Mouse (Mus musculus) cerebellum, adult 18-20 months (tissue): ENCODE measurements around the gene Emp1.

Experiments used
- DNase-seq, 2 experiments: peaks; one replicate each; pipeline ENCODE4 v3.0.0; 2021

Emp1 gene

DNA sequence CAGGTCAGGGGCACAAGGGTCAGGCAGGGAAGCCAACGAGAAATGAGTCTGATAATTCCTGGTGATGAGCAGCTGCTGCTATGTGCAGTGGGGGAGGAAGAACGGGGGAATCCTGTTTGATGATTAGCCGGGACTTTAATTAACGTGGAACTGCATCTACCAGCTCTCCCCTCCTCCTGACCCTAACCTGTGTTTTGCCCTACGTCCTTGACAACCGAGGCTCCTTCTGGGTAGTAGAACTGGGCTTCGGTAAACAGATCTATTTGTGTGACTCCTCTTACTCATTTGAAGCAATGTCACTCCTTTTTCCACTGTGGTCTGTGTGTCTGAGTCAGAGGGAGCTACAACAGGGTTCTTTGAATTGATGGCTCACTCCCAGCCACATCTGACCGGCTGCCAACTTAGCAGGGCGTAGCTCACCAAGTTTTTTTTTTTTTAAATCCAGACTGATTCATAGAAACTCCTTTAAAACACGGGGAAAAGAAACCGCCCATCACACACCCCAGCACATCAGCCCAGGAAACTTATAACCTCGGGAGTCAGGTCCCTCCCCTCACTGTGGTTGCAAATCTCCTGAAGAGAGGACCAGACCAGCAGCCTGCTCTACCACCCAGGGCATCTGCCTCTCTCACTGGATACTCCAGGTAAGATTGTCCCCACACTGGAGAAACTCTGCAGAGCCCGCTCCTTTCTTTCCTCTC, at the start of gene Emp1:
TSS of gene Emp1 (plus strand) at position 87 of the 701 bp plus-strand sequence.
- DNase-seq: peak in 1 of 2 experiments; percentile 7

DNA sequence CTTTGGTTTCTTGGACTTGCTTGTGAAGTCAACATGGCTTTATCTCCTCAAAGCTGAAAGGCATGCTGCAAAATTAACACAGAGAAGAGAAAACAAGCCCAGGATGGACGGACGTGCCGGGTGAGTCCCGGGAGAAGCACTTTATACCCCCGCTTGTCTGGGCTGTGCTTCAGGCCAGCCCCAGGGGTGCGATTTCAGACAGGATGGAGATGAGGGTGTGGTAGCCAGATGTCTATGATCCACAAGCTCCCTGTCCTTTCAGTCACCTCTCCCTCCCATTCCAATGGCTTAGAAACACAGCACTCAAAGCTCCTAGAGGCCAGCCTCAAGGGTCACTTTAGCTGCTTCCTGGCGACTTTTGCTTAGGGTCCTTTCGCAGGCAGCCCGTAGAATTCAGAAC, 48.4 kb upstream of the Emp1 start:
- no peak for DNase-seq

DNA sequence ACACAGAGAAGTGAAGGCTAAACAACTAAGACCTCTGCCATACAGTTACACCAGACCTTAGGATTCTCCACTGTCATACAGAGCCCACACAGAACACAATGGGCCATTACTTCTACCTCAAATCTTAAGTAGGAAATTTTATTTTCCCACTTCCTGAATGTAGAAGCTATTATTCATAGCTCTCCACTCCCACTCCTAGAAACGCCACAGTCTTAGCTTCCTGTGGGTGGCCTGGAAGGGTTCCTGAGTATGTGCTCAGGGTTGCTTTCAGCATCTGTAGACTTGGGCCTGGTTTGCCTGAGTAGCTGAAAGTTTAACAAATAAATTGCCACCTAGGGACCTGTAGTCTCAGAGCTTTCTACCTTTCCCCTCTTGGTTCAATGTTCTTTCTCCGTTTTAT, 46.2 kb upstream of the Emp1 start:
- DNase-seq: no peak

DNA sequence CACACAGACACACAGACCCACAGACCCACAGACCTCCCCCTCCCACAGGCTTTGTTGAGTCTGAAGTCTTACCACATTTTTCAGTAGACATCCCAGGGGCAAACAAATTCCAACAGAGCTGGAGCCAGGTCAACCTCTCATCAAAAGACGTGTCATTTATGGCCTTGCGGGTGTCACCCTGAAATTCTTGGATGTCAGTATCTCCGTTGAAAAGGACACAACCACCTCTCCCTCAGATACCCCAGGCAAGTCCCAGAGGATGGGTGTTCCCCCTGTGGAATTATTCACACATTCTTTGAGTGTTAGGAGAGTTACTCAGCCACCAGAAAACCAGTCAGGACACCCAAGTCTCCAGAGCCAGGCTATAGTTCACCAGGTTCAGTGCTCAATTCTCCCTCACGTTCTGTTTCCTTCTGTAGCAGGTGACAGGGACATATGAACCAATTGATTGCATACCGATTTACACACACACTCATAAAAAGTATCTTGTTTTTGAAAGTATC, 42.9 kb upstream of the Emp1 start:
- no peak for DNase-seq

DNA sequence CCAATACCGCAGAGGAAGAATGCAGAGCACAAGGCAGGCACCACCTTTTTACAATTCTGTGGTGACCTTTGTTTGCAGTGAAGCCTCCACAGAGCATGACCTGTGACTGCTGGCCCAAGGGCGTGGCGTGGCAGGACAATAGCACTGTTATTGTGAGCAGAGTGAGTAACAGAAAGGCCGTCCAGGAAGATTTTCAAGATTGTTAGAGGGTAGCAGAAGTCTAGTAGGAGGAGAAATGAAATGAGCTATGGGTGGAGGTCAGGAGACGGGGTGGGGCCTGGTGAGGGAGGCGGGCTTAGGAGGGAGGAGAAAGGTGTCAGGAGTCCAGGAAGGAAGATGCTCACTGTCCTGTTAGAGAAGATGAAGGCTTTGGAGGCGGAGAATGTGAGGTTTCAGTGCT, 39.6 kb upstream of the Emp1 start:
- DNase-seq: peak in 1 of 2 experiments; percentile 2

DNA sequence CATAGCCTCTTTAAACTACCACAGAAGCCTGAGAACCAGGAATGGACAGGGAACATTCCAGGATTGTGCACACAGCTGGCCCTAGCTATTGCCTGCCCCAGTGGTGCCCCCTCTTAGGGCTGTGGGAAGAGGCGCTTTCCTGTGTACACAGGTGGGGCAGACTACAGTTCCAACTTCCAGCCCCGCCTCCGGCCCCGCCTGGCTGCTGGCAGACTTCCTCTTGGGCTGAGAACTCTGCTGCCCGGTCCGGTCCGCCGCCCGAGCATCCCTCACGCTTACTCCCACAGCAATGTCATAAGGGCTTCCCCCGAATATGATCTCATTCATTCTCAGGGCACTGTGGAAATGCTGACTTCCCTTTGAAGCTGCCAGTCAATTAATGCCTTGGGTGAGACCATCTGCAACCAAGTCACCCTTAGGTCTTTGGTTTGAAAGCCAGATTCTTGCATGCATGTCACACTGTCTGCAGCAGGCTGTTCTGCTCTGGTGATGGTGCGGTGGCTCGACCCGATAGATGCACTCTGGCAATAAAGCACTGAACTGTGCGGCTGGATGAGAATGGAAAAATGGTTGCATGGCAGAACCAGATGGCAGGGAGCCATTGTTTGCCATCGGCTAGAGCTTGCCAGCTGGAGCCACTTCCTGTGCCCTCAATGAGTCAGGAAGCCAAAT, 38.9 kb upstream of the Emp1 start:
- DNase-seq: peak; percentile 18 to 29

DNA sequence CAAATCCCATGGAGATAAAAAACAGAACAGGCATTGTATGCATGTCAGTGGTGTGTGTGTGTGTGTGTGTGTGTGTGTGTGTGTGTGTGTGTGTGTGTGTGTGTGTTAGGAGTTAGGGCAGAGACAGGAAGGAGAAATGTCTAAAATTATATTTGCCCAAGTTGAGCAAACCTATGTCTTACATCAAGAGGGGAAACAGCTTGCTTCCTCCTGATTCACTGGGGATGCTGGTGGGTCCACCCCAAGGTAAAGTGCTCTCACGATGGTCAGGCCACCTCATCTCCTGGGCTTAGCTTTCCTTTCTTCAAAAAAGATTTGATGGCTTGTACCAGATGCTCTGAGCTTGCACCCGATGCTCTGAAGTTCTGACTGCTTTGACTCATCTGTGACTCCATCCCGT, 38.2 kb upstream of the Emp1 start:
- DNase-seq: no peak

DNA sequence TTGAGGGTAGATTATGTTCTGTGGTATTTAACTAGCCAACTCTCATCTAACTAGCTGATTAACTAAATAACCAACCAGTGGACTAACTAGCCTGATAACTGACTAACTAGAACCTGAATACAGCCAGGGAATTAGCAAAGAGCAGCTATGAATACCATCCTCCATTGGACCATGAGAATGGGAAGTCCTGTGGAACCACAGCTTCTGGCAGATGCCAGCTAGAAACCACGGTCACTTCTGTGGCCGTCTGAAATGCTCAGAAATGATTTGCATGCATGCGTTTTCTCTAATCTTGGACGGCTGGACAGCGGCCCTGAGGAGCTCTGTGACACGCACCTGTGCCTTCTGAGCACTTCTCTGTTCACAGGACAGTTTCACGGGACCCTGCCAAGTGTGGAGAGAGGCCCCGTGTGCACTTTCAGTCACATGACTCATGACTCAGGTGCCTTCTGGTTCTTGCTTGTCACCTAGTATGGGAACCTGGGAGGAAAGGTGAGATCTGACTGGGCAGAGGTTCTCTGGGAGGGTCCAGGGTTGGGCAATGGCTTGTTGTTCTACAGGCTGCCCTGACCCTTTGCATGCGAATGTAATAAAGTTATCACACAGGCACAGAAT, 37.6 kb upstream of the Emp1 start:
- no peak for DNase-seq

DNA sequence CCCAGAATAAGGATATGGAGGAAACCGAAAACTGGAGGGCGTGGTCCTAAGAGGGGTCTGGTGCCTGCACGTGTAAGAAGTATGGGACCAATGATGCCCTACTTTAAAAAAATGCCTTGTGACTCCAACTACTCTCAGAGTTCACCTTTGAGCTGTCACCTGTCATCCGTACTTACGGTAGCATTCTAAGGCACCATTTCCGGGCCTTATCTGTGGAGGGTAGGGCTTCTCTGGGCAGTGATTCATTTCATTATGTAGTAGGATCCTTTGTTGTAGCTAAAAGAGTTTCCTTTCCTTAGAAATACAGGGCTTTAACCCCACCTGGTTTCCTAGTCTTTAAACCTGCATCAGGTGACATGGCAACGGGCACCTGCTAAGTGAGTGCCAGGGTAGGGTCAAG, 35.5 kb upstream of the Emp1 start:
- DNase-seq: no peak

DNA sequence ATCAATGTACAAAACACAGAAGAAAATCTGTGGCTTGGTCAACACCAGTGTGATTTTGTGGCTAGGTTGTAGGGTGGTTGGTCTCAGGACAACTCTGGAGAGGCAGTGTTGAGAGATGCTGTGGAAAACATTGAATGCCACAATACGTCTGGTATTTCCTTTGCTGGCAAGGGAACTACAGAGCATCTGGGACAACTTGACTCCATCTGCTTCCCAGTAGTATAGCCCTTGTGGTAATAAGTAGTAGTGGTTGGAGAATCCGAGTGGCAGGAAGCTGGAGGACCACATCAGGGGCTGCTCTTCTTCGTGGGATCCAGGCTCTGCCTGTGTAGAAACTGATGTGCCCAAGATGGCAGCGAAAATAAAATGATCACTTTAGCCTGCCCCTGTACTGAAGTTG, 30.4 kb upstream of the Emp1 start:
- DNase-seq: no peak

DNA sequence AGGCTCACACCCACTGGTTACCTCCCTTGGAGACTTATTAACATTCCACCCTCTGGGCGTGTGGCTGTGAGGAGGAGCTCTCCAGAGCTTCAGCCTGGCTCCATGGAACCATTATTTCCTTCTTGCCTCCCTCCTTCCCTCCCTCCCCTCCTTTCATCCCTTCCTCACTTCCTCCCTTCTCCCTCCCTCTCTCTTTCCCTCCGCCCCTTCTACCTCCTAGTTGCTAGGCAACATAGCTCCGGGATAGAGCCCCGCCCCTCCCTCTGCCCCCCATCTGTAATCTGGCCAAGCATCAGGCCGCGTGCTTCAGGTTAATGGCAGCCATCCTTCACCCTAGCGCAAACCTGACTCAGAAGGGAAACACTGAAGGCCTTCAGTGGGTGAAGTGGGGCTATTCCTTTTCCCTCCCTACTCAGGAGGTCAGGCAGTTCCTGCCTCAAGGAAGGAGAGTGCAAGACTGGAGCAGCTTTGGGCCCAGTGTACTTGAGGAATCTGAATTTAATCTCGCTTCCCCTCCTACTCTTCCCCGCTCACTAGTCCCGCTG, 29.5 kb upstream of the Emp1 start:
- no peak for DNase-seq

DNA sequence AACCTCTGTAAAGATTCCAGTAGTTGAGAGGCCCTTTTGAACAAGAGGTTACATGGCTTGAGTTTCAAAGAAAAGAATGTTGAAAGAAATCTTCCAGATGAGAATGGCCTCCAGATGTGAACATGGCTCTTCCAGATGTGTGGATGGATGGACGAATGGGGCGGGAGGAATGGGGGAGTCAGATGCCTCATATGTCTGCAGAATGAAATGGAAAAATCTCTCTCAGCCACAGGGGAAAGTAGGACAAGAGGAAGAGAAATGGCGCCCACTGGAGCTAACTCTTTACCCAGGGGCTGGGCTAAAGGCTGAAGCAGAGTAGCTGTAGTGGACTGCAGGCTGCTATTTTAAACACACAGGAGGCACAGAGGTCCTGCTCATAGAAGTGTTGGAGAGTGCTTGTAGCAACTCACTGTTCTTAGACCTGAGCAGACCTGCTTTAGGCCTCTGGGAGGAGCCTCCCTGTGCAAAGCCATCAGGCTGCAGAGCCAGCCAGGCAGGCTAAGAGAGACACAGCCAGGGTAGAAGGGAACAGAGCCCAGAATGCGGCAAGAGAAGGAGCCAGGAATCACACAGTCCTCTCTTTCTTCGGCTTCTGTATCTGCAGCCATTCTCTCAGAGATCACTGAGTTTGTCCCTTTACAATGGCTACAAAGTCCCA, 28.2 kb upstream of the Emp1 start:
- DNase-seq: no peak

DNA sequence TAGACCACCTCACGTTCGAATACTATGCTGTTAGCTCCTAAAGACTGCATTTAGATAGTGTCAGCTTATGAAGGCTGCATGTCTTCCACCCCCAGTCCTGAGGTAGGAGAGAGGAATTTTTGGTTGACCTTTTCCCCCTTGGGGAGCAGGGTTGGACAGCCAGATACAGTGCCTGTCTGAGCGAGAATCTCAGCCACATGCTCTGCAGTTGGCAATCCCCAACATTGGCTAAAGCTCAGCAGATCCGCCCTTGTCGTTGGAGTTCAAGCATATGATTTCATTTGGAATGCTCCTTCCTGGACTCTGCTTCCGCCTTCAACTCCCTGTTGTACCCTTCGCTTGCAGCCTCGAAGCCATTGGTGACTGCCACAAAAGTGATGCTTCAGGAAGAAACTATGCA, 26.0 kb upstream of the Emp1 start:
- DNase-seq: no peak

DNA sequence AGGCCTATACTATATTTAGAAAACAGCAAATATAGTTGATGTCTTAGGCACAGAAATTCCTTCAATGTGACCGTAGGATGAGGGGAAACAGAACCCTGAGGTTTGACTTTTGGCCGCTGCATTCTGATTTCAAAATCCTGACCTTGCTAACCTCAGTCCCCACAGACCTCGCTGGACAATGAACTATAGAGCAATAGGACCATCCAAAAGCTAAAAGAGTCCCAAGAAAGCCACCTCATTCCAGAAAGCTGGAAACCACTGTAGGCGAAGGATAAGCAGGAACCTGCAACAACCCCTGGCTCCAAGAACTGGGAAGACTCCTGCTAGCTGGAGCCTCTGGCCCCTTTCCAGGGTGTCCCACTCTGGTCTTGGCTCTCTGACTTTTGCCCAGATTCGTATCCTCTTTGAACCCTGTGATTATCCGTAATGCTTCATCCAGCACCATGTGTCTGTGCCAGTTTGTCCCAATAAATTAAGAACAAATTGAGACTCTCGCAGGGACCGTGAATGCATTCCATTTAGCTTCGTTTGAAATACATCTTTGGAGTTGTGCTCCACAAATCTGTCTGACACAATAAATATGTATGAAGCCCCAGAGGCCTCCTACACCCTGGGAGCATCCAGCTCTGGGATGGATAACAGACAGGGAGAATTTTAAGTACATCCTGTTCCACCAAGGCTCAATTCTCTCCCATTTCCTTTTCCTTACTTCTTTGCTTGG, 21.8 kb upstream of the Emp1 start:
- DNase-seq: no peak

DNA sequence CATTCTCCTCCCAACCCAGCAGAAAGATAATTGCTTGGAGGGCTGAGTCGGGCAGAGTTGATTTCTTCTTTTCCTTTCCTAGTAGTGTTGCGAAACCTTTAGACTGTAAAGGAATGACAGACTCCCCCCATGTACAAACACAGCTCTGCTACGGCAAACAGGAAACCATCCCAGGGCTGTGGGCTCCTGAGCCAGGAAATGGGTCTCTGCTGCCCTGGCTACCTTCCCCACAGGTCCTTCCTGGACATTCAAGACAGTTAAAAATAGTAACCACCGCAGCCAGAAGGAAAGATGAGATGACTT, 21.3 kb upstream of the Emp1 start:
- no peak for DNase-seq

DNA sequence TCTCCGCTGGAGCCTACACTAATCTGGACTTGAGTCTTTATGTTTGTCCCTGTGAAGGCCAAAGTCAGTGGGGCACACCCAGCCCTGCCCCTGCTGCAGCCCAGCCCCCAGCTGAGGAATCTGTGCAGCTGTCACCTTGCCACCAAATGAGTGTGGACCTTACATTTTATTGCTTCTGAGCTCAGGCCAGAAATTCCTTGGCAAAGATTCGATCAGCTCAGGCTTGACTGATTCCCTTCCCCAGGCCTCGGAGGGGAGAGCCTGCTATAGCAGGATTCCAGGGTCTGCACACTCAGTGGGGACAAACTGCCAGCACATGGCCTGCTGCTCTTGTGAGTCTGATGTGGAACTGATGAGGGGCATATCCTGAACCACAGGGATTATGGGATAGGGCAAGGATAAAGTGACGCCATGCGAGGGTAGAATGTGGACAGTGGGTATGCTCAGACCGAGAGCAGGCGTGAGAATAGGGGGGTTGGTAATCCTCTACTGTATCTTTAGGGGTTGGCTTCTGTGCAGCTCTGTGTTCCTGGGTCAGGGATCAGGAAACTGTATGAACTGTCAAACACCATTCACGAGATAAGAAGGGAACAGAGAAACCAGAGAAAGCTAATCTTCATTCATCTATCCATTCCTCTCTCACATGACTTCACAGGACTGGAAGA, 10.6 kb upstream of the Emp1 start:
- DNase-seq: no peak

DNA sequence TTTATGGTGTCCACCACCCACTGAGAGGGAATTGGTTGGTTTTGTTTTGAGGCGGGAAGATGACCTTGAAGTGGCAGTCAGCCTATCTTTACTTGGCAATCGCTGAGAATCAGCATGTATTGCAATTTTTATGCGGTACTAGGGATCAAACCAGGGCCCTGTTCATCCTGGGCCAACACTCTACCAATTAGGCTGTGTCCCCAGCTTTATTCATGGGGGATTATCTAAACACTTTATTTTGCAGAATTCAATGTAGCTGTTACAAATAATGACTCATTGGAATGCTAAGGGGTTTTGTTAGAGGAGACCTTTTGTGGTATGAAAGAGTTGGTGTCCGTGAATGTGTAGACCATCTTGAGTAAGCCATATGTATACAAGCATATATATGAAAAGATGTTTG, 9.8 kb upstream of the Emp1 start:
- no peak for DNase-seq

DNA sequence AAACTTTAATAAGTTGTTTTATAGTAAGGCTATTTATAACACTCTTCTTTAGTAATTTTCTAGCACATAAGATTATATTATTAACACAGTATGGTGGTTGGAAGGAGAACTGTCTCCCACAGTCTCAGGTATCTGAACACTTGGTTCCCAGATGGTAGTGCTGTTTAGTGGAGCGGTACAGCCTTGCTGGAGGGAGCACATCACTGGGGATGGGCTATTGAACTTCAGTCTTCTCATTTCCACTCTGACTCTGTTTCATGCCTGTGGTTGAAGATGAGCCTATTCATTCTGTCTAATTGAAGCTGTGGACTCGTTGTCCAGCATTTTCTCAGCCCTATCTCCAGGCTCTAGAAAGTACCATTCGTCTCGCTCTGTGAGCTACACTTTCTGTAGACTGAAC, 7.4 kb upstream of the Emp1 start:
- DNase-seq: no peak

DNA sequence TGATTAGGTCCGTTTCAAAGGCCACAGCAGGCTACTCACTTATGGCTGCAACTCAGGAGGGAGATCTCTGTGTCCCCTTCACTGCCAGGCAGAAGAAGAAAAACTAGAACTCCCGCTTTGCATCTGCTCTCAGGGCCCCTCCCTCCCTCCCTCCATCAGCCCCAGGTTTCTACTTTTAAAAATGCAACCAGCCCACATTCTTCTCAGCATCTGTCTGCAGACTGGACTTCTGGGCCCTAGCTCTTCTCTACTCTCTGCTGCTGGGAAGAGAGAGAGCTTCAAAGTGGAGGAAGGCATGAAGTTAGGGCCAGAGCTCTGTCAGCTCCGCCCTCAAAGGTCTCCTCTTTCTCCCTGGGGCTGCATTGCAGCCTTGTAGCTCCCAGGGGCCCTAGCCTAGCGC, 2.0 kb upstream of the Emp1 start:
- no peak for DNase-seq

DNA sequence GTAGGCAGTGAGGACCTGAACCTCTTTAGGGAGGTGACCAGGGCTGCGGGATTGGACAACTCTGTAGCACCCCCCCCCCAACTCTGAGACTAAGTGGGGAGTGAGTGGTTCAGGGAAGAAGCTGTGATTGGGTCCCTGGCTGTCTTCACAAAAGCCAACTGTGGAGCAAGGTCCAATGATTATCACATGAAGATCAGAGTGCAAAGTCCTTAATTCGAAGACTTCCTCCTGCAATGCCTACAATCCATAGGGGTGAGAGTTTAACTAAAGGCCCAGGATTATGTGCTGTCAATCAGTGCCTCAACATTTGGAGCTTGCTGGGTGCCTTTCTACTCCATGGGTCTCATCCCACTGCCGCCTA, 267 bp upstream of the Emp1 start:
- no peak for DNase-seq

DNA sequence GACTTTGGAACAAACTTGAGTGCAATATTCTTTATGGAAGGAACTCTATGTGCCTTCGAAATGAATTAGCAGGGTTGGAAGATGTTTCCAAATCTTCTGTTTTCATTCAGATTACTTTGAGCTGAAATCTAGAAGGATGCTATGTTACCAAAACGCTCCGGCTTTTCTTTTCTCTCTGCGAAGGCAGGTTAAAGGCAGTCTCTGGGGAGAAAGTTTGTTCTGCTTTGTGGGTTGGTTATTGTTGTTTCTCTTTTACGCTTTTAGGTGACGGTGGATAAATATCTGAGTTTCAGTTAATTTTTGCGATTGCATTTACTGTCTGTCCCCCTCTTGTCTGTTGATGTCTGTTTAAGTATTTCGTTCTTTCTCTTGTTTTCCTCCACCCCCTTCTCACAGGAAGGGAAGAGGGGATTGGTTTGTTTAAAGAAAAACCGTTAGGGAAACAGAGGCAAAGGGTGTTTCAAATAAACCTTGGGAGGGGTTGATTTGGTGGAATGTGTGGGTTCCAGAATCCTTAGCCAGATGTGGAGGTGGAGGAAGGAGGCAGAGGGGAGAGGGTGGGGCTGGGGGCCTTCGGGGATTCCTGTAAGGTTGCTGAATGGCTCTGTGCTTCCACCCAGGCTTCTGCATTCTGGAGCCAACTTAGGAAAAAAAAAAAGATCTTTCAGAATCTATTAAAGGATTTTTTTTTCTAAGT, 1.1 kb downstream of the Emp1 start:
- no peak for DNase-seq
